Mouse (Mus musculus) hematopoietic stem cell, adult 5-6 weeks (primary cell): Measurements from ENCODE around the gene Rpia. TPM values are rescaled to one million over a fixed set of nuclear protein-coding genes. Genes with fewer than 3 reads are reported as not detected.

Experiments
- ATAC-seq, 2 experiments: fragments of 125-278 bp in 1 of 2; replicated peaks in 1 of 2; 2 replicates each; pipeline ENCODE4 v1.8.0; 2016 to 2017; ENCODE audit warnings: inconsistent platforms in 2 of 2, mild to moderate bottlenecking in 2 of 2, moderate number of reproducible peaks in 2 of 2, low read depth in 1 of 2, moderate TSS enrichment in 1 of 2; ENCODE audit not compliant: low FRiP score in 2 of 2, poor library complexity in 2 of 2, severe bottlenecking in 2 of 2, insufficient read depth in 1 of 2, low TSS enrichment in 1 of 2
- total RNA-seq: library from RNA; stranded (forward); fragments of 172-1452, 232-1000 nt; gene quantifications from 2 replicates; pipeline ENCODE4 v1.2.3, GENCODE M21; 2017

Rpia gene
- total RNA-seq, 1 experiment from 2014 or later, result 161 TPM

DNA sequence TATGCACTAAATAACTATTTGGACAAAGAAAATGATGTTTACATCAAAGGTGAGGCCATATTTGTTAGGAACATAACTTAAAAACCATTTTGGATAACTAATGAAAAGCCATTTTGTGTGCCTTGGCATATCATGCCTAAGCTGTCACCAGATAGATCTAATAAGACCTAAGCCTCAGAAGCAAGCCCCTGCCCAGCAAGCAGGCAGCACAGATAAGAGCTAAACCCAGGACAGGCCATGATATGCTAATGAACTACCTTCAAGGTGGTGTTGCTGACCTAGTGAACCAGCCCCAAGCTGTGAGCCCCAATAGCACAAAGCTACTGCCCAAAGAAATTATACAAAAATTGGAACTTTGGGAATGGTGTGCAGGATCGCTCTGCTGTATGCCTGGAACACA is 62.9 kb downstream of the Rpia start:
- no peak for ATAC-seq

DNA sequence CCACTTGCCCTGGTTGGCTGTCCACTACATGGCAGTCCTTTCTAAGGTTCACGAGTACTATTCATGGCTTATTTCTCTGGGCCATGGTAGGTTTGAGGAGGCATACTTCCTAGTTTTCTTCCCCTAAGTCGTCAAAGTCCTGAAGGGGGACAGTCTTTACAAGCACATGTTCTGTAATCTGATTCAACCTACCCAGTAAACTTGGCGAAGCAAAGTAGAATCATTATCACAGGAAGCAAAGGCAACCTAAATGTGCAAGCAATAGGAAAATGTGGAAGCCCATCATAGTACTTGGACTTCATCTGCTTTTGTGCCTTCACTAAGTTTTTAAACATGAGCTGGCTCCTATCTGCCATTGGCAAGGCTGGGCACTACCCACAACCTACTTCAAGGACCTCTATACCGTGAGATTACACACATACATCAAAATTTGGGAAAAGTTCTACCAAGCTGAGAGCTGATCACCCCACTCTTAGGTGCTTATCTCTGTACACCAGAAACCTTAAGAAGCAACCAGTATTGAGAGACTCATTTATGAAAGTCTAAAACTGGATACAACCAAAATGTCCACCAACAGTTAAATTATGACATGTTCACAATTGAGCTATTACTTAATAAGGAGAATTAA is 64.8 kb downstream of the Rpia start:
- ATAC-seq, result no peak

DNA sequence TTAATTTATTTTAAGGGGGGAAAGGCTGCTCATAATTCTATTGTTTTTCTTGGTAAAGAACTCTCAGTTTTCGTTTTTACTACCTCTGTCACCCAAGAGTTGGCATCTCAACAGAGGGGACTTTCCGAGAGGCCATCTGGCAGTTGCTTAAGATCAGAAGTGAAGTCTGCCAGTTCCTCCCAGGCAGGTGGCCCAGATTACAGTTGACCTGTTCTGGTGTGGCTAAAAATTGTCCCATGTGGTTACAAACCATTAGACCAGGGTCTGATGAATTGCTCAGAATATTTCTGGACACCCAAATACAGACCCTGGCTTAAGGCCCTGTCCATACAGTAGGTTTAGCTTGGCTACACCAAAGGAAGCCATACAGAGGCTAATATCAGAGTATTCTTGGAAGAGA is 66.4 kb downstream of the Rpia start:
- 0 out of 4 replicates have a peak, but pooled peaks of 1 of the 2 experiments have one; percentile 35 for ATAC-seq

DNA sequence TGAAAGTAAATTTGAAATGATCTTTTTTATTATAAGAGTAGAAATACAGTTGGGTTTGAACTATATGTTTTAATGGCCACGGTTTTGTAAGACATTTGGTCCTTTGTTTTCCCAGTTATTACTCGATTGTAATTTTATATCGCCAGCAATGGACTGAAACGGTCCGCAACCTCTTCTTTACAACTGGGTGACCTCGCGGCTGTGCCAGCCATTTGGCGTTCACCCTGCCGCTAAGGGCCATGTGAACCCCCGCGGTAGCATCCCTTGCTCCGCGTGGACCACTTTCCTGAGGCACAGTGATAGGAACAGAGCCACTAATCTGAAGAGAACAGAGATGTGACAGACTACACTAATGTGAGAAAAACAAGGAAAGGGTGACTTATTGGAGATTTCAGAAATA is 67.3 kb downstream of the Rpia start:
- ATAC-seq, result no peak

DNA sequence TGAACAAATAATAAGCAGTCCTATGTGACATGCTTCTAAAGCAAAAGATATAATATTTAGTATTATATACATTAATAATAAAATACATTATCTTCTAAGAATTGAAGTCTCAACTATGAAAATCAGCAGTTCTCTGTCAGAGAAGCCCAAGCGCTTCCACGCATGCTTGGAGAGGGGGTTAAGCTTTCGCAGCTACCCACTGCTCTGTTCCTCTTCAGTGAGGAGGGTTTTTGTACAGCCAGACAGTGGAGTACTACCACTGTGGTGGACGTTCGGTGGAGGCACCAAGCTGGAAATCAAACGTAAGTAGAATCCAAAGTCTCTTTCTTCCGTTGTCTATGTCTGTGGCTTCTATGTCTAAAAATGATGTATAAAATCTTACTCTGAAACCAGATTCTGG is 69.7 kb downstream of the Rpia start:
- ATAC-seq, result no peak

DNA sequence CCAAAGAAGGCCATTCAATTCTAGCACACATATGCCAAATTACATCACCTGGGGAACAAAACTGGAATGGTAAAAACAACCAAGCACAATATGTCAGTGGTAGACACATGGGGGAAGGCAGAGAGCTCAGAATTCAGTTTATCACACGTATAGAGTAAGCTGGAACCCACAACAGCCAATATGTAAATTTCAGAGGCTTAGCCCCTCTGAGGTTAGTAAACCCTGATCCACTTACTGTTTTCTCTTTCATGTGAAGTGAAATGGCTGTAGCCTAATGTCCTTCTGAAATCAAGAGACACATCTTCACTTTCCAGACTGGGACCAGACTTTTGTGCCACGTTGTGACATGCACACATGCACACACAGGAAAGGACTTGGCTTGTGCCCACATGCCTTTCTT is 73.3 kb downstream of the Rpia start:
- no peak for ATAC-seq

DNA sequence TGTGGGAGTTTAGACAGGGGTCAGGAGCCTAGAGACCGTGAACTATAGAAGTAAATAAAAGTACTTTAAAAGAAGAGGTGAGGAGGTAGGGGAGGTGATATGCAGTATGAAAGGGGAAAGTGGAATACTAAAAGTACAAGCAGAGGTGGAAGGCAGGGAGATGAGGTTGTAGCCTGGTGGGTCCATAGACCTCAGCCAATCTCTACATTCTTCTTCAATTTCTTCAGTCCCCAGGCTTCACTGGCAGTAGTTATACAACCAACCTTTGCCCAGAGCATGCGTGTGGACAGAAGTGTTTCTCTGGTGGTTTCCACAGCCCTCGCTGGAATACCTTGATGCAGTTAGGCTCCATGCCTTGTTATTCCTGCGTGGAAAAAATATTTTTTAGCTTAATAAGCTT is 73.9 kb downstream of the Rpia start:
- ATAC-seq, result no peak

DNA sequence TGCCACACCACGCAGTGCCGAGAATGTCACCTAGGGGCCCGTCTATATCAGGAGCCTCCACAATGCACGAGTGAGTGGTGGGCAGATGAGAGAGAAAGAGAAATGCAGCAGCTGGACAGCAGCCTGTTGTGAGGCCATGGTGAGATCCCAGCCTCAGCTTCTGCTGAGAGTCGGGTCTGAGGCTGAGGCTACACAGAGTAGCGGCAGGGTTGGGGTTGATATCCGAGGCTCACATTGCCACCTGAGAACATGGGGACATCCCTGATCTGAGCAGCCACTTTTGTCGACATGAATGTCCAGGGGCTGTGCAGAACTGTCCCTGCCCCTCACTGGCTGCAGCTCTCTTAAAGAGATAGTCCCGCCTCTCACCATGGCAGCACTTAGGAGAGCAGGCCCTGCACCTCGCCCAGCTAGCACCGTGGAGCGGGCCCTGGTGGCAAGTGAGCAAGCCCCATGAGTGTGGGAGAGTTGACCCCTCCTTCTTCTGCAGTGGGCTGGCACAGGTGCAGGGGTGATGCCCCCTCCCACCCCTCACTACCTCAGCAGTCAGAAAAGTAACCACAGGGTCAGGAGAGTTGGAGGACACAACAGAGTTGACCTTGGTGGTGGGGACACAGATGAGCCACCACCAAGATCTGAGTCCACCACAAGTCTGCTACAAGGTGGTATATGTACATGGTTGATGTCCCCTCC is 75.2 kb downstream of the Rpia start:
- ATAC-seq, result no peak

Other genes with a start within 250 kb of the Rpia start
- 16.6 and 17.0 TPM in 2 replicates for gene Eif2ak3, start 52.3 kb upstream of the Rpia start, total RNA-seq
- gene Tex37, start 126.7 kb upstream of the Rpia start, total RNA-seq, result not detected in 2 replicates
- not detected in 2 replicates for gene Foxi3, start 164.3 kb upstream of the Rpia start, total RNA-seq